Mouse (Mus musculus): ENCODE measurements around the gene Maco1. TPM values are rescaled to one million over a fixed set of nuclear protein-coding genes. Genes with fewer than 3 reads are reported as not detected.

Gene Maco1
- polyA plus RNA-seq, 1 experiment from 2014 or later: 39.9 TPM

DNA sequence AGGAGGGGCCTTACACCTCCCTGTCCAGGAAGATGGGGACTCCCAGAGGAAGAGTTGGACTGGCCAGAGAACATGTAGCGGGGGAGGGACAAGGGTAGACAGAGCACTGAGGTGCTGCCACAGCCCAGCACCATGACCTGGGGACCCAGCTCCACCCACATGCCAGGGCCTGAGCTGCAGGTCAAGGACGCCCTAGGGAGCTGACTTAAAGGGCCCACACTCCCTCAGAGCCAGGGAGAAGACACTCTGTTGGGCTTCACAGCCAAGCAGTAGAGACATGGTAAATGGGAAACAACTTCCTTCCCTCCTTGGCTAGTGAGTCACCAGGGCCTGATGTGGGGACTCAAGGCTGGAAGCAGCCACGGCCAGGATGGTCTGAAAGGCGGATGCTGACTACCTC lies 94.8 kb downstream of the Maco1 start:
- no peak for ATAC-seq (ENCODE audit: borderline replicate concordance, extremely low read depth, low FRiP score, low TSS enrichment)
- 75% methylated on average over 4 of the region's 4 CpGs for WGBS
- no peaks in the 10 kb centered on the region for H3K9me3 ChIP-seq
- no peak overlapping the region for H3K9ac ChIP-seq
- H3K4me3 ChIP-seq: no peak overlapping the region
- no peak overlapping the region for H3K4me2 ChIP-seq
- peaks cover 79% of the 10 kb centered on the region for H3K4me1 ChIP-seq
- H3K27ac ChIP-seq: no peak overlapping the region
- no peaks in the 10 kb centered on the region for H3K27me3 ChIP-seq
- H3K36me3 ChIP-seq: no peaks in the 10 kb centered on the region

DNA sequence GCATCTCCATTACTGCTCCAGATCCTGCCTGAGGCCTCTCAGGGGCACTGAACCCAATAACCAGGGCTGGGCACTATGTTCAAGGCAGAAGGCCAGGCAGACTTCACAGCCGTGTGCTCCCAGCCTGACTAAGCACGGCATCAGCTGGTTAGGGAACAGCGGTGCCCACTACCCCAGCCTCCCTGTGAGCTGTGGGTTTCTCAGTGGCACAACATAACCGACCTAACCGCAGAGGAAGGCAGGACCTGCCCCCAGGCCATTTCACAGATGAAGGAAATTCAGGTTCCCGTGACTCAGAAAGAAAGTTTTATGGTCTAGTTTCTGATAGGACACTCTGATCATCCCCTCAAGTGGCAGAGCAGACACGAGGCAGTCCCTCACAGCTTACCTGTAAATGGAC lies 96.2 kb downstream of the Maco1 start:
- peaks cover 75% of the 10 kb centered on the region for H3K4me1 ChIP-seq
- WGBS: 82% methylated on average over 7 of the region's 7 CpGs
- H3K4me2 ChIP-seq: no peak overlapping the region
- H3K27ac ChIP-seq: no peak overlapping the region
- H3K27me3 ChIP-seq: no peaks in the 10 kb centered on the region
- H3K4me3 ChIP-seq: no peak overlapping the region
- no peak for ATAC-seq (ENCODE audit: borderline replicate concordance, extremely low read depth, low FRiP score, low TSS enrichment)
- H3K9ac ChIP-seq: no peak overlapping the region
- no peaks in the 10 kb centered on the region for H3K9me3 ChIP-seq
- H3K36me3 ChIP-seq: no peaks in the 10 kb centered on the region

DNA sequence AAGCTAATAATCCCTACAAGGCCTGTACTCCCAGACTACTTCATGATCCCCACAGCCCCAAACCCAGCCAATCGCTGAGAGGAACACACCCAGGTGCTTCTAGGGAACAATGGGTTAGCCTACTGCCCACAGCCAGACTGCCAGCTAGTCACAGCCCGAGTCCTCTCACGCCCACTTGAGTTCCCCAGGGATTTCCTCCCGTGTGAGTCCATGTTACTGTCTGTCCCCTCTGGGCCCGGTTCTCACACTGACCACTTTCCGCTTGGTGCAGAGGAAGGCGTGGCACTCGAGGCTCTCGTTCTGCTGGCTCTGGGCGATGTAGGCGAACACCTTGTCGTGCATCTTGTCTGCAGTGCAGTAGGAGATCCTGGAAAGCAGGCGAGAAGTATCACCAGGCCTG lies 98.2 kb downstream of the Maco1 start:
- Histone ChIP-seq H3K4me3 (no peak overlapping the region), H3K9me3 (no peaks in the 10 kb centered on the region), H3K4me2 (no peak overlapping the region), H3K9ac (no peak overlapping the region), H3K4me1 (peaks cover 63% of the 10 kb centered on the region), H3K27ac (no peak overlapping the region), H3K36me3 (no peaks in the 10 kb centered on the region), H3K27me3 (no peaks in the 10 kb centered on the region)
- WGBS: 73% methylated on average over 13 of the region's 13 CpGs
- no peak for ATAC-seq (ENCODE audit: borderline replicate concordance, extremely low read depth, low FRiP score, low TSS enrichment)

DNA sequence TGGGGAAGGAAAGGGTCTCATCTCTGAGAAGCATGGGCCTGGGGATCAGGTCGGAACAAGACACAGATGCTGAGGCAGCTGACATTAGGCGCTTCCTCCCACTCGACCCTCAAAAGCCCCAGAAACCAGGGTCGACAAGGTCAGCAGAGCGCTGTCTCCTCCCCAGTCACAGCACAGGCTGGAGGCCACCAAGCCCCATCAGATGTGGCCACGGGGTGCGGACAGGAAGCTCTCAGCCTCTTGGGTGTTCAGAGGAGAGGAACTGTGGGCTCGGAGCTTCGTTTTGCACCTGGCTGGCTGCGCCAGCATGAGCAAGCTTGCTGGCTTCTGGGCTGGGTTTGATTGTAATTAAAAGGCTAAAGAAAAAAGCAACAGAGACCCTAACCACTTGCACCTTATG lies 98.8 kb downstream of the Maco1 start:
- Histone ChIP-seq H3K4me2 (no peak overlapping the region), H3K36me3 (0 out of 2 replicates have a peak, but pooled peaks cover 3% of the 10 kb centered on the region), H3K27ac (peak overlapping the region; percentile 51; the same call in 1 of the 2 replicates), H3K9me3 (no peaks in the 10 kb centered on the region), H3K9ac (0 out of 2 replicates have a peak overlapping the region, but pooled peaks have one; percentile 8), H3K4me1 (peaks cover 57% of the 10 kb centered on the region), H3K27me3 (no peaks in the 10 kb centered on the region), H3K4me3 (no peak overlapping the region)
- ATAC-seq (ENCODE audit: borderline replicate concordance, extremely low read depth, low FRiP score, low TSS enrichment): no peak
- 48% methylated on average over 10 of the region's 10 CpGs for WGBS

DNA sequence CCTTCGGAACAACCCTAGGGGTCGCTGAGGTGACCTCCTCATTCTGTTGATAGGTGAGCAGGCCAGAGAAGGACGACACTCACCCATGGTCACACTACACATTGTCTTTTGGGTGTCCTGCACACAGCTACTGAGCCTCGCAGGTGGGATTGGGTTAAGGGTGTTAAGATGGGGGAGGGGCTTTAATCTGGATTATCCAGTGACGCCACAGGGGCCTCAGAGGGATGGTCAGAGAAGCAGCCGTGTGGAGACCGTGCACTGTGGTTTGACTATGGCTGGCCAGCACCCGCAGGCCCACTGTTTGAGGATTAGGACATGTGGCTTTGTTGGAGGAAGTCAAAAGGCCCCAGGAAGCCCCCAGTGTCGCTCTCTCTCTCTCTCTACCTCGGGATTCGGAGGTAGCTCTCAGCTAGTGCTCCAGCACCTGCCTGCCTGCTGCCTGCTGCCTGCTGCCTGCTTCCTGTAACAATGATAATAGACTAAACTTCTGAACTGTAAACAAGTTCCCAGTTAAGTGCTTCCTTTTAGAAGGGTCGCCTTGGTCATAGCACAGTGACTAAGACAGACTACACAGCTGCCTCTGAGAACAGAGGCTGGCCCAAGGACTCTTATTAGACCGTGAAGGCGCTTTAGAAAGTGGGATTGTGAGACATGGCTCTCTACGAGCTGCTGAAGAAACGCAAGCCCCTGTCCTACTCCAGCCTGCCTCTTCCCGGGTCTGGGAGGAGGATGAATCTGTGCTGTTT lies 99.5 kb downstream of the Maco1 start:
- 36% methylated on average over 17 of the region's 17 CpGs for WGBS
- H3K4me1 ChIP-seq: peaks cover 50% of the 10 kb centered on the region
- no peaks in the 10 kb centered on the region for H3K27me3 ChIP-seq
- peak; percentile 11; the same call in 1 of the 2 replicates for ATAC-seq (ENCODE audit: borderline replicate concordance, extremely low read depth, low FRiP score, low TSS enrichment)
- H3K9ac ChIP-seq: 0 out of 2 replicates have a peak overlapping the region, but pooled peaks have one; percentile 8
- H3K9me3 ChIP-seq: no peaks in the 10 kb centered on the region
- no peak overlapping the region for H3K4me3 ChIP-seq
- H3K36me3 ChIP-seq: peaks cover 10% of the 10 kb centered on the region; the same call in 1 of the 2 replicates
- H3K27ac ChIP-seq: peak overlapping the region; percentile 51
- no peak overlapping the region for H3K4me2 ChIP-seq

DNA sequence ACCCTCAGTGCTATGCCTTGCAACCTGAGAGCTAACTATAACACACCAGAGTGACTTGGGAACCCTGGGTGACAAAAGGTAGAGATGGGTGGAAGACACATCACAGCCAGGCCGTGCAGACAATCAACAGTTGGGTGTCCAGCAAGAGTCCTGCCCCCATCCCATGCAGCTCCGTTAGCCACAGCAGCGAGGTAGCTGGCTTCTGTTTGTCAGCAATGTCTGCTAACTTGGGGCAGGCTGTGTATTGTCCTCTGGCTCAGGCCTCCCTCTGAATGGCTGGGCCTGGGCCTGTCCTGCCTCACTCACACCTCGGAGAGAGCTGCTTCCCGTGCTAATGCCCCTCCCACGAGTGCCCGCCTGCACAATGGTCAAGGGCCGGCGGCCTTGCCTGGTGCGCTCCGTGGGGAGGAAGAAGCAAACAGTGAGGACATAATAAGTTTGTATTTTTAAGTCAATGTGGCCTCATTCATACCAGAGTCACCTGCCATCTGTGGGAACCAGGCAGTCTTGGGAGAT lies 100.2 kb downstream of the Maco1 start:
- peaks cover 44% of the 10 kb centered on the region for H3K4me1 ChIP-seq
- no peaks in the 10 kb centered on the region for H3K27me3 ChIP-seq
- peaks cover 17% of the 10 kb centered on the region; the same call in 1 of the 2 replicates for H3K36me3 ChIP-seq
- 36% methylated on average over 11 of the region's 11 CpGs for WGBS
- no peak overlapping the region for H3K4me3 ChIP-seq
- H3K27ac ChIP-seq: peak overlapping the region; percentile 29; the same call in 1 of the 2 replicates
- H3K9me3 ChIP-seq: no peaks in the 10 kb centered on the region
- ATAC-seq (ENCODE audit: borderline replicate concordance, extremely low read depth, low FRiP score, low TSS enrichment): 0 out of 2 replicates have a peak, but pooled peaks have one; percentile 21
- no peak overlapping the region for H3K9ac ChIP-seq
- H3K4me2 ChIP-seq: no peak overlapping the region

Other genes starting within 250 kb of the Maco1 start
- 3.0 and 3.3 TPM in 2 replicates for gene Man1c1, start 149.1 kb downstream of the Maco1 start, polyA plus RNA-seq (2015; fragmentation: Nextera tagmentation; extraction: Ambion mirVana)
- 21.8 and 24.9 TPM in 2 replicates for gene Ldlrap1, start 85.3 kb downstream of the Maco1 start, polyA plus RNA-seq (2015; fragmentation: Nextera tagmentation; extraction: Ambion mirVana)
- gene Rhd, start 11.2 kb upstream of the Maco1 start, polyA plus RNA-seq (2015; fragmentation: Nextera tagmentation; extraction: Ambion mirVana): 2.3 and 5.4 TPM in 2 replicates
- gene Tmem50a, start 61.7 kb upstream of the Maco1 start, polyA plus RNA-seq (2015; fragmentation: Nextera tagmentation; extraction: Ambion mirVana): 172 and 184 TPM in 2 replicates
- 369 and 412 TPM in 2 replicates for gene Rsrp1, start 70.2 kb upstream of the Maco1 start, polyA plus RNA-seq (2015; fragmentation: Nextera tagmentation; extraction: Ambion mirVana)
- gene Syf2, start 77.6 kb upstream of the Maco1 start, polyA plus RNA-seq (2015; fragmentation: Nextera tagmentation; extraction: Ambion mirVana): 64.0 and 73.8 TPM in 2 replicates

Measured in lung, embryonic 15.5 days (tissue).